Comparison of ENCODE assay signal across 7 mouse cellular contexts in genomic region chr9:107735356-107736184, GRCm38 (mm10). TPM values are rescaled to one million over a fixed set of nuclear protein-coding genes. Genes with fewer than 3 reads are reported as not detected.
DNase-seq lines count a peak whose midpoint lies in the region; ATAC-seq lines count a peak whose summit lies in the region.

No protein-coding gene starts in this region.

- 0 out of 2 replicates have a peak overlapping the region, but pooled peaks have one; percentile 17 for H3K27ac ChIP-seq in neural tube, embryonic 11.5 days (ENCODE audit: low read depth, low read length)
- H3K27ac ChIP-seq in hindbrain, embryonic 10.5 days, result peak overlapping the region; percentile 83
- H3K27ac ChIP-seq in midbrain, embryonic 16.5 days (ENCODE audit: low read length), result peak overlapping the region; percentile 91

- peaks cover 2% of the 10 kb centered on the region for H3K36me3 ChIP-seq in neural tube, embryonic 11.5 days (ENCODE audit: control insufficient read depth, insufficient read depth, low read length)
- peaks cover 27% of the 10 kb centered on the region for H3K36me3 ChIP-seq in hindbrain, embryonic 10.5 days
- peaks cover 13% of the 10 kb centered on the region for H3K36me3 ChIP-seq in midbrain, embryonic 16.5 days (ENCODE audit: control insufficient read depth, insufficient read depth, low read length)

- no peaks in the 10 kb centered on the region for H3K9me3 ChIP-seq in neural tube, embryonic 11.5 days (ENCODE audit: control insufficient read depth, low read length)
- no peaks in the 10 kb centered on the region for H3K9me3 ChIP-seq in hindbrain, embryonic 10.5 days
- no peaks in the 10 kb centered on the region for H3K9me3 ChIP-seq in midbrain, embryonic 16.5 days (replicated peaks; ENCODE audit: control insufficient read depth, low read length, poor library complexity, severe bottlenecking)

- 3% methylated on average over 16 of the region's 17 CpGs for WGBS in neural tube, embryonic 11.5 days
- 2% methylated on average over 17 of the region's 17 CpGs for WGBS in hindbrain, embryonic 10.5 days
- WGBS in midbrain, embryonic 16.5 days, result under 1% methylated on average over 16 of the region's 17 CpGs

- peaks cover 25% of the 10 kb centered on the region for H3K4me1 ChIP-seq in neural tube, embryonic 11.5 days (ENCODE audit: control insufficient read depth, insufficient read depth, low read length)
- H3K4me1 ChIP-seq in hindbrain, embryonic 10.5 days (replicated peaks), result peaks cover 57% of the 10 kb centered on the region
- peaks cover 35% of the 10 kb centered on the region for H3K4me1 ChIP-seq in midbrain, embryonic 16.5 days (ENCODE audit: control insufficient read depth, insufficient read depth, low read length)

- peak overlapping the region; percentile 22; the same call in 1 of the 2 replicates for H3K9ac ChIP-seq in neural tube, embryonic 11.5 days (ENCODE audit: low read length)
- H3K9ac ChIP-seq in midbrain, embryonic 16.5 days (ENCODE audit: low read depth, low read length), result peak overlapping the region; percentile 58

- no peak overlapping the region for H3K4me3 ChIP-seq in neural tube, embryonic 11.5 days (ENCODE audit: low read depth, low read length)
- peak overlapping the region; percentile 37 for H3K4me3 ChIP-seq in hindbrain, embryonic 10.5 days
- peak overlapping the region; percentile 2 for H3K4me3 ChIP-seq in midbrain, embryonic 16.5 days (ENCODE audit: low read depth, low read length)

- peak overlapping the region; percentile 32 for H3K4me2 ChIP-seq in neural tube, embryonic 11.5 days (ENCODE audit: low read depth)
- H3K4me2 ChIP-seq in midbrain, embryonic 16.5 days (ENCODE audit: low read length), result peak overlapping the region; percentile 47

- no peak for ATAC-seq in neural tube, embryonic 11.5 days (ENCODE audit: insufficient read depth, low FRiP score, low TSS enrichment)
- ATAC-seq in midbrain, embryonic 16.5 days, result peak; percentile 62

- DNase-seq in neural tube, embryonic 11.5 days (ENCODE audit: low spot score), result peak; percentile 36
- DNase-seq in neural tube, embryonic 10.5 days (ENCODE audit: extremely low spot score, low spot score), result no peak
- no peak for DNase-seq in hindbrain, embryonic 10.5 days (ENCODE audit: low spot score)
- no peak for DNase-seq in gastrocnemius, adult 18-20 months (ENCODE audit: low spot score)
- DNase-seq in layer of hippocampus, adult 9-10 months (ENCODE audit: low spot score), result no peak
- no peak for DNase-seq in lung, adult 18-20 months

- H3K27me3 ChIP-seq in neural tube, embryonic 11.5 days (ENCODE audit: control insufficient read depth, insufficient read depth, low read length), result peaks cover 13% of the 10 kb centered on the region
- H3K27me3 ChIP-seq in hindbrain, embryonic 10.5 days (ENCODE audit: insufficient read depth, poor library complexity, severe bottlenecking), result peaks cover 29% of the 10 kb centered on the region
- H3K27me3 ChIP-seq in midbrain, embryonic 16.5 days (ENCODE audit: control insufficient read depth, insufficient read depth, low read depth, low read length), result no peaks in the 10 kb centered on the region

RNA-seq across cellular contexts. Expression of gene Sema3f, which starts 25.3 kb away (rescaled TPM):
- polyA plus RNA-seq in neural tube, embryonic 11.5 days (2014; fragmentation: Nextera tagmentation; extraction: Ambion mirVana), result 15.3 and 17.0 TPM in 2 replicates
- polyA plus RNA-seq in hindbrain, embryonic 10.5 days (2016; fragmentation: Nextera tagmentation; extraction: Ambion mirVana), result 14.5 and 16.4 TPM in 2 replicates
- 16.6 and 19.2 TPM in 2 replicates for polyA plus RNA-seq in midbrain, embryonic 16.5 days (2015; fragmentation: Nextera tagmentation; extraction: Ambion mirVana)
- total RNA-seq in gastrocnemius, adult 18-20 months (2021), result 1 to 10 TPM; 6.2 to 6.8 TPM

RNA-seq across cellular contexts. Expression of gene Rbm5, which starts 35.2 kb away (rescaled TPM):
- polyA plus RNA-seq in neural tube, embryonic 11.5 days (2014; fragmentation: Nextera tagmentation; extraction: Ambion mirVana), result 196 and 197 TPM in 2 replicates
- polyA plus RNA-seq in hindbrain, embryonic 10.5 days (2016; fragmentation: Nextera tagmentation; extraction: Ambion mirVana), result 196 and 204 TPM in 2 replicates
- 239 and 270 TPM in 2 replicates for polyA plus RNA-seq in midbrain, embryonic 16.5 days (2015; fragmentation: Nextera tagmentation; extraction: Ambion mirVana)
- total RNA-seq in gastrocnemius, adult 18-20 months (2021), result 10 to 100 TPM; 34.3 to 40.5 TPM

RNA-seq across cellular contexts. Expression of gene Gnat1, which starts 56.1 kb away (rescaled TPM):
- 1.9 and 2.4 TPM in 2 replicates for polyA plus RNA-seq in neural tube, embryonic 11.5 days (2014; fragmentation: Nextera tagmentation; extraction: Ambion mirVana)
- 2.6 and 3.1 TPM in 2 replicates for polyA plus RNA-seq in hindbrain, embryonic 10.5 days (2016; fragmentation: Nextera tagmentation; extraction: Ambion mirVana)
- 1.6 and 2.2 TPM in 2 replicates for polyA plus RNA-seq in midbrain, embryonic 16.5 days (2015; fragmentation: Nextera tagmentation; extraction: Ambion mirVana)
- total RNA-seq in gastrocnemius, adult 18-20 months (2021), result not detected

Comparison
In these comparisons a context has a peak if more than half of its experiments do, and no peak if none do; other contexts are left out.
1. H3K27ac ChIP-seq: peak in every context shown above with its lines; median percentile 91 in midbrain, embryonic 16.5 days; 83 in hindbrain, embryonic 10.5 days; 17 in neural tube, embryonic 11.5 days.